ENCODE assay signal across 9 mouse cellular contexts in the genomic region with DNA sequence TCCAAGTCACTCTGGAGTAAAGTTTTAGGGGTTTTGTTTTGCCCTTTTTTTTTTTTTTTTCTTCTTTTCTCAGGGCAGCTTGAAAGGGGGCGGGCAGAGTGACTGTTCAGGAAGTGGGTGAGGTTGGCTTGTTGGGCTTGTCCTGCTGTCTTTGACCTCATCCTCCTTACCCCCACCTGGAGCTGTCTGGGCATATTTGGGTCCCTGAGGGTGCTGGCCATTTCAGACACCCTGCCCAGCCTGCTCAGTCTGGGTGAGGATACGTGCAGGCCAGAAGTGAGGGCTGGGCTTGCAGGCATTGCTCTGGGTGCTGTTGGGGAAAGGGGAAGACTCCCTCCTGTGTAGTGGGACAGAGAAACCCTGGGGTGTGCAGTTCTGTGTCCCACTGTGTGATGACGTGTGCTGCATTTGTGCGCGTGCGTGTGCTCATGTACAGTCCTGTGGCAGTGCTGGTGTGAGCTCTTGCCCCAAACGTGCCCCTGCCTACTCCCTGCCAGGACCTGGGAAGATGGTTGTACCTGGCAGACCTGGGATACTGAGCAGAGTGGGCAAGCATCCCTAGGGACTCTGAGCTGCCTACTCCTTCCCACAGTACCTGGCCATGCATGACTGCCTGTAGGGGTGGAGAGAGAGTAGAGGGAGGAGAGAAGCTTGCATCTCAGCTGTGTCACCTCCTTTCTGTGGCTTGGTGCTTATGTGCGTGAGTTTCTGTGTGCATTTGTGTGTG. TPM values are rescaled to one million over a fixed set of nuclear protein-coding genes. Genes with fewer than 3 reads are reported as not detected.
DNase-seq lines count a peak whose midpoint lies in the region; ATAC-seq and TF ChIP-seq lines count a peak whose summit lies in the region.
"Had no signal": no experiment of that assay in that cellular context is flagged by ENCODE, and none has a peak within 500 bp of the region (broad histone marks: within the 10 kb centered on the region; RNA-seq: fewer than 3 reads in every experiment).

No protein-coding gene starts in this region.

- 76% methylated on average over 8 of the region's 8 CpGs for WGBS in heart, postnatal 0 days
- 62% methylated on average over 8 of the region's 8 CpGs for WGBS in liver, embryonic 16.5 days (ENCODE audit: insufficient replicate concordance)
- WGBS in stomach, embryonic 15.5 days, result 80% methylated on average over 8 of the region's 8 CpGs

- DNase-seq in cerebellum, adult 11-12 months, result peak; percentile 71
- no peak for DNase-seq in cerebellum, postnatal 4 days (ENCODE audit: low spot score in 2 of 2)
- peak; percentile 55 for DNase-seq in thymus, postnatal 14 days
- no peak for DNase-seq in thymus, postnatal 4 days
- no peak for DNase-seq in heart, postnatal 0 days (ENCODE audit: low spot score)
- DNase-seq in MN1 (ENCODE audit: low spot score), result no peak

- TF ChIP-seq CTCF in heart, postnatal 0 days (IDR thresholded peaks at IDR 0.05; ENCODE audit: low read depth), result no peak

- no peak for TF ChIP-seq EP300 in heart, postnatal 0 days (IDR thresholded peaks at IDR 0.05; ENCODE audit: low read depth)

- H3K36me3 ChIP-seq in heart, postnatal 0 days (replicated peaks; ENCODE audit: control insufficient read depth, insufficient read depth, low read length), result peaks cover 25% of the 10 kb centered on the region
- H3K36me3 ChIP-seq in liver, embryonic 16.5 days (ENCODE audit: control insufficient read depth, insufficient read depth), result peaks cover 13% of the 10 kb centered on the region
- H3K36me3 ChIP-seq in stomach, embryonic 15.5 days, result peaks cover 19% of the 10 kb centered on the region

- peaks cover 28% of the 10 kb centered on the region for H3K4me1 ChIP-seq in heart, postnatal 0 days (ENCODE audit: control insufficient read depth, insufficient read depth)
- peaks cover 54% of the 10 kb centered on the region for H3K4me1 ChIP-seq in liver, embryonic 16.5 days (ENCODE audit: control insufficient read depth, low read depth, low read length)
- peaks cover 39% of the 10 kb centered on the region for H3K4me1 ChIP-seq in stomach, embryonic 15.5 days

- no peaks in the 10 kb centered on the region for H3K27me3 ChIP-seq in heart, postnatal 0 days (ENCODE audit: control insufficient read depth, insufficient read depth, low read length)
- H3K27me3 ChIP-seq in liver, embryonic 16.5 days (ENCODE audit: control insufficient read depth, insufficient read depth, low read depth, low read length), result no peaks in the 10 kb centered on the region
- no peaks in the 10 kb centered on the region for H3K27me3 ChIP-seq in stomach, embryonic 15.5 days (replicated peaks)

- ATAC-seq in heart, postnatal 0 days (ENCODE audit: insufficient read depth, low read depth), result no peak
- ATAC-seq in liver, embryonic 16.5 days (ENCODE audit: low read depth), result no peak
- ATAC-seq in stomach, embryonic 15.5 days (ENCODE audit: insufficient read depth, low FRiP score, low read depth), result no peak

- H3K4me2 ChIP-seq in heart, postnatal 0 days (ENCODE audit: low read depth, low read length), result peak overlapping the region; percentile 86
- H3K4me2 ChIP-seq in liver, embryonic 16.5 days (ENCODE audit: low read depth, low read length), result peak overlapping the region; percentile 92
- peak overlapping the region; percentile 82 for H3K4me2 ChIP-seq in stomach, embryonic 15.5 days

- peak overlapping the region; percentile 80; the same call in 1 of the 2 replicates for H3K4me3 ChIP-seq in heart, postnatal 0 days (ENCODE audit: low read depth, low read length)
- peak overlapping the region; percentile 93 for H3K4me3 ChIP-seq in liver, embryonic 16.5 days (ENCODE audit: low read depth, low read length)
- H3K4me3 ChIP-seq in stomach, embryonic 15.5 days (replicated peaks), result peak overlapping the region; percentile 74

- peak overlapping the region; percentile 86 for H3K9ac ChIP-seq in heart, postnatal 0 days (replicated peaks; ENCODE audit: low read depth, low read length)
- peak overlapping the region; percentile 99 for H3K9ac ChIP-seq in liver, embryonic 16.5 days (ENCODE audit: low read depth, low read length)
- peak overlapping the region; percentile 55; the same call in 1 of the 2 replicates for H3K9ac ChIP-seq in stomach, embryonic 15.5 days

- peak overlapping the region; percentile 81 for H3K27ac ChIP-seq in heart, postnatal 0 days (ENCODE audit: low read depth)
- peak overlapping the region; percentile 94 for H3K27ac ChIP-seq in liver, embryonic 16.5 days (ENCODE audit: low read length)
- H3K27ac ChIP-seq in stomach, embryonic 15.5 days, result peak overlapping the region; percentile 84; the same call in 1 of the 2 replicates

- no peaks in the 10 kb centered on the region for H3K9me3 ChIP-seq in heart, postnatal 0 days (replicated peaks; ENCODE audit: control insufficient read depth, low read length)
- no peaks in the 10 kb centered on the region for H3K9me3 ChIP-seq in liver, embryonic 16.5 days (replicated peaks; ENCODE audit: control insufficient read depth, low read length)
- H3K9me3 ChIP-seq in stomach, embryonic 15.5 days, result no peaks in the 10 kb centered on the region

RNA-seq across cellular contexts. Expression of a gene that starts 2.2 kb away (rescaled TPM):
- 57.2 and 63.0 TPM in 2 replicates for total RNA-seq in heart, postnatal 0 days (2014; rRNA removed; ENCODE audit: low replicate concordance)
- polyA plus RNA-seq in heart, postnatal 0 days (2015; fragmentation: Nextera tagmentation; extraction: Ambion mirVana), result 15.7 and 16.9 TPM in 2 replicates
- 9.5 and 10.8 TPM in 2 replicates for polyA plus RNA-seq in liver, embryonic 16.5 days (2015; fragmentation: Nextera tagmentation; extraction: Ambion mirVana)
- polyA plus RNA-seq in stomach, embryonic 15.5 days (2015; fragmentation: Nextera tagmentation; extraction: Ambion mirVana), result 33.8 and 36.4 TPM in 2 replicates

RNA-seq across cellular contexts. Expression of a gene that starts 19.1 kb away (rescaled TPM):
- 41.4 and 66.8 TPM in 2 replicates for total RNA-seq in heart, postnatal 0 days (2014; rRNA removed; ENCODE audit: low replicate concordance)
- 6.5 and 7.0 TPM in 2 replicates for polyA plus RNA-seq in heart, postnatal 0 days (2015; fragmentation: Nextera tagmentation; extraction: Ambion mirVana)
- polyA plus RNA-seq in liver, embryonic 16.5 days (2015; fragmentation: Nextera tagmentation; extraction: Ambion mirVana), result 3.4 and 3.6 TPM in 2 replicates
- 13.0 and 17.6 TPM in 2 replicates for polyA plus RNA-seq in stomach, embryonic 15.5 days (2015; fragmentation: Nextera tagmentation; extraction: Ambion mirVana)

RNA-seq across cellular contexts. Expression of a gene that starts 28.1 kb away (rescaled TPM):
- total RNA-seq in heart, postnatal 0 days (2014; rRNA removed; ENCODE audit: low replicate concordance), result 83.9 and 161 TPM in 2 replicates
- 57.3 and 61.5 TPM in 2 replicates for polyA plus RNA-seq in heart, postnatal 0 days (2015; fragmentation: Nextera tagmentation; extraction: Ambion mirVana)
- polyA plus RNA-seq in liver, embryonic 16.5 days (2015; fragmentation: Nextera tagmentation; extraction: Ambion mirVana), result 25.6 and 26.2 TPM in 2 replicates
- polyA plus RNA-seq in stomach, embryonic 15.5 days (2015; fragmentation: Nextera tagmentation; extraction: Ambion mirVana), result 201 and 215 TPM in 2 replicates

RNA-seq across cellular contexts. Expression of a gene that starts 31.5 kb away (rescaled TPM):
- total RNA-seq in heart, postnatal 0 days (2014; rRNA removed; ENCODE audit: low replicate concordance), result not detected in 2 replicates
- not detected in 2 replicates for polyA plus RNA-seq in heart, postnatal 0 days (2015; fragmentation: Nextera tagmentation; extraction: Ambion mirVana)
- 0.09 TPM in 1 of 2 replicates, not detected in the other for polyA plus RNA-seq in liver, embryonic 16.5 days (2015; fragmentation: Nextera tagmentation; extraction: Ambion mirVana)
- 0.41 and 0.49 TPM in 2 replicates for polyA plus RNA-seq in stomach, embryonic 15.5 days (2015; fragmentation: Nextera tagmentation; extraction: Ambion mirVana)
- total RNA-seq: heart, postnatal 10 days had no signal

RNA-seq across cellular contexts. Expression of a gene that starts 32.1 kb away (rescaled TPM):
- 62.1 and 64.7 TPM in 2 replicates for total RNA-seq in heart, postnatal 0 days (2014; rRNA removed; ENCODE audit: low replicate concordance)
- polyA plus RNA-seq in heart, postnatal 0 days (2015; fragmentation: Nextera tagmentation; extraction: Ambion mirVana), result 5.3 and 5.9 TPM in 2 replicates
- 4.0 and 5.3 TPM in 2 replicates for polyA plus RNA-seq in liver, embryonic 16.5 days (2015; fragmentation: Nextera tagmentation; extraction: Ambion mirVana)
- 9.4 and 10.5 TPM in 2 replicates for polyA plus RNA-seq in stomach, embryonic 15.5 days (2015; fragmentation: Nextera tagmentation; extraction: Ambion mirVana)

Comparison
In these comparisons a context has a peak if more than half of its experiments do, and no peak if none do; other contexts are left out.
1. DNase-seq: peak in cerebellum, adult 11-12 months (single experiment) and thymus, postnatal 14 days (single experiment); none in cerebellum, postnatal 4 days (0 of 2), thymus, postnatal 4 days (single experiment), heart, postnatal 0 days (single experiment) and MN1 (single experiment).
2. Peak in every context shown above with its lines, with median percentiles within 50 percentile points of each other: H3K27ac ChIP-seq, H3K4me2 ChIP-seq, H3K4me3 ChIP-seq and H3K9ac ChIP-seq.